Comparison of ENCODE assay signal across 14 mouse cellular contexts in the genomic region with DNA sequence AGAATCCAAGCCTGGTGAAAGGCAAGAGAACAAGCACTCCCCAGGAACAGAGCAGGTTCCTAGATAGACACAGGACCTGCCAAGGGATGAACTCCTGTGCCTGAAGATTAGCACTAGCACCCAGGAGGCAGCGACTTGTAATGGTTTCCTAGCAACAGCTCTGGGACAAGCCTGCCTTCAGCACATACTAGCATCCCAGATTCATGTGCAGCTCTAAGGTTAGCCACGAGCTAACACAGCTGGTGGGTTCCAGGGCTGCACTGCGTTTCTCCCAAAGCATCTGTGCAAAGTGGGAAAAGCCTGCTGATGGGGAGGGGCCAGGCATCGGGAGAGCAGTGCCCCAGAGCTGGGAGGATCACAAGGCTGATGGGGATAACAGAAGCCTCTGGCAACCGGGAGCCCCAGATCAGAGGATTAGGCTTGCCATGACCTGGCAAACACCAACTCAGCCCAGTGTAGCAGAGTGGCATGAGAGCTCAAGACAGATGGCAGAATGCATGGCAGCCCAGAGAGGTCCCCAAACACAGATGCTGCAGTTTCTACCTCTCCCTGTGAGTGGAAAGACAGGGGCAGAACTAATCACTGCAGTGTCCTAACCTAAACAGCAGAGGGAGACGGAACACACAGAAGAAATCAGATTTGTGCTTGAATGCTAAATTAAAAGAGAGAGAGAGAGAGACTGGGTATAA. TPM values are rescaled to one million over a fixed set of nuclear protein-coding genes. Genes with fewer than 3 reads are reported as not detected.
DNase-seq lines count a peak whose midpoint lies in the region; ATAC-seq and TF ChIP-seq lines count a peak whose summit lies in the region.
"Had no signal": no experiment of that assay in that cellular context is flagged by ENCODE, and none has a peak within 500 bp of the region (broad histone marks: within the 10 kb centered on the region; RNA-seq: fewer than 3 reads in every experiment).

No protein-coding gene starts in this region.

- WGBS in hindbrain, embryonic 15.5 days, result 49% methylated on average over 6 of the region's 6 CpGs
- 60% methylated on average over 6 of the region's 6 CpGs for WGBS in hindbrain, embryonic 10.5 days
- 52% methylated on average over 6 of the region's 6 CpGs for WGBS in midbrain, embryonic 12.5 days
- WGBS in midbrain, embryonic 16.5 days, result 39% methylated on average over 6 of the region's 6 CpGs
- WGBS in midbrain, postnatal 0 days, result 37% methylated on average over 6 of the region's 6 CpGs

- no peaks in the 10 kb centered on the region for H3K36me3 ChIP-seq in hindbrain, embryonic 15.5 days
- no peaks in the 10 kb centered on the region for H3K36me3 ChIP-seq in hindbrain, embryonic 10.5 days
- H3K36me3 ChIP-seq in midbrain, embryonic 12.5 days, result no peaks in the 10 kb centered on the region
- no peaks in the 10 kb centered on the region for H3K36me3 ChIP-seq in midbrain, embryonic 16.5 days (ENCODE audit: control insufficient read depth, insufficient read depth, low read length)
- no peaks in the 10 kb centered on the region for H3K36me3 ChIP-seq in midbrain, postnatal 0 days (ENCODE audit: insufficient read depth, low read length)
- H3K36me3 ChIP-seq: embryonic facial prominence, embryonic 15.5 days had no signal

- no peak overlapping the region for H3K4me3 ChIP-seq in hindbrain, embryonic 15.5 days
- H3K4me3 ChIP-seq in hindbrain, embryonic 10.5 days, result no peak overlapping the region
- H3K4me3 ChIP-seq in midbrain, embryonic 12.5 days, result no peak overlapping the region
- no peak overlapping the region for H3K4me3 ChIP-seq in midbrain, embryonic 16.5 days (ENCODE audit: low read depth, low read length)
- no peak overlapping the region for H3K4me3 ChIP-seq in midbrain, postnatal 0 days (ENCODE audit: low read depth, low read length)
- H3K4me3 ChIP-seq: embryonic facial prominence, embryonic 15.5 days had no signal

- H3K4me1 ChIP-seq in hindbrain, embryonic 15.5 days (replicated peaks), result no peaks in the 10 kb centered on the region
- no peaks in the 10 kb centered on the region for H3K4me1 ChIP-seq in hindbrain, embryonic 10.5 days (replicated peaks)
- H3K4me1 ChIP-seq in midbrain, embryonic 12.5 days, result no peaks in the 10 kb centered on the region
- no peaks in the 10 kb centered on the region for H3K4me1 ChIP-seq in midbrain, embryonic 16.5 days (ENCODE audit: control insufficient read depth, insufficient read depth, low read length)
- H3K4me1 ChIP-seq in midbrain, postnatal 0 days (ENCODE audit: insufficient read depth, low read length), result no peaks in the 10 kb centered on the region
- H3K4me1 ChIP-seq: embryonic facial prominence, embryonic 15.5 days had no signal

- H3K4me2 ChIP-seq in hindbrain, embryonic 15.5 days, result no peak overlapping the region
- H3K4me2 ChIP-seq in midbrain, embryonic 12.5 days (replicated peaks), result no peak overlapping the region
- no peak overlapping the region for H3K4me2 ChIP-seq in midbrain, embryonic 16.5 days (ENCODE audit: low read length)
- no peak overlapping the region for H3K4me2 ChIP-seq in midbrain, postnatal 0 days (ENCODE audit: low read depth, low read length, poor library complexity, severe bottlenecking)
- H3K4me2 ChIP-seq: embryonic facial prominence, embryonic 15.5 days had no signal

- no peak overlapping the region for H3K9ac ChIP-seq in hindbrain, embryonic 15.5 days
- no peak overlapping the region for H3K9ac ChIP-seq in midbrain, embryonic 12.5 days (replicated peaks)
- no peak overlapping the region for H3K9ac ChIP-seq in midbrain, embryonic 16.5 days (ENCODE audit: low read depth, low read length)
- H3K9ac ChIP-seq in midbrain, postnatal 0 days (replicated peaks; ENCODE audit: low read length, poor library complexity, severe bottlenecking), result no peak overlapping the region
- H3K9ac ChIP-seq: embryonic facial prominence, embryonic 15.5 days had no signal

- H3K27ac ChIP-seq in hindbrain, embryonic 15.5 days (replicated peaks), result no peak overlapping the region
- no peak overlapping the region for H3K27ac ChIP-seq in hindbrain, embryonic 10.5 days
- H3K27ac ChIP-seq in midbrain, embryonic 12.5 days (replicated peaks), result no peak overlapping the region
- no peak overlapping the region for H3K27ac ChIP-seq in midbrain, embryonic 16.5 days (ENCODE audit: low read length)
- no peak overlapping the region for H3K27ac ChIP-seq in midbrain, postnatal 0 days (ENCODE audit: low read depth, low read length)
- H3K27ac ChIP-seq: embryonic facial prominence, embryonic 15.5 days had no signal

- H3K9me3 ChIP-seq in hindbrain, embryonic 15.5 days, result 0 out of 2 replicates have a peak, but pooled peaks cover 3% of the 10 kb centered on the region
- H3K9me3 ChIP-seq in hindbrain, embryonic 10.5 days, result peaks cover 11% of the 10 kb centered on the region; the same call in 1 of the 2 replicates
- peaks cover 5% of the 10 kb centered on the region for H3K9me3 ChIP-seq in midbrain, embryonic 12.5 days
- H3K9me3 ChIP-seq in midbrain, embryonic 16.5 days (replicated peaks; ENCODE audit: control insufficient read depth, low read length, poor library complexity, severe bottlenecking), result 0 out of 2 replicates have a peak, but pooled peaks cover 9% of the 10 kb centered on the region
- H3K9me3 ChIP-seq in midbrain, postnatal 0 days (ENCODE audit: low read length), result 0 out of 2 replicates have a peak, but pooled peaks cover 5% of the 10 kb centered on the region
- H3K9me3 ChIP-seq: embryonic facial prominence, embryonic 15.5 days had no signal

- TF ChIP-seq CTCF in midbrain, postnatal 0 days (IDR thresholded peaks at IDR 0.05), result peak; percentile 66

- no peak for DNase-seq in hindbrain, embryonic 10.5 days (ENCODE audit: low spot score)
- DNase-seq in brain, adult 2 months (ENCODE audit: low read depth, low spot score), result peak; percentile 62
- peak; percentile 62 for DNase-seq in midbrain, postnatal 0 days (ENCODE audit: low spot score)
- no peak for DNase-seq in adrenal gland, adult 8-10 months
- DNase-seq: gastrocnemius, postnatal 36 days; spleen, adult 18-20 months; thymus, postnatal 14 days had no signal

- ATAC-seq in hindbrain, embryonic 15.5 days (ENCODE audit: low FRiP score, low read depth), result peak; percentile 45; the same call in 1 of the 2 replicates
- 0 out of 2 replicates have a peak, but pooled peaks have one; percentile 34 for ATAC-seq in midbrain, embryonic 12.5 days (ENCODE audit: low FRiP score, low read depth)
- ATAC-seq in midbrain, embryonic 16.5 days, result no peak
- ATAC-seq in midbrain, postnatal 0 days (ENCODE audit: low FRiP score), result no peak

- H3K27me3 ChIP-seq in hindbrain, embryonic 15.5 days, result no peaks in the 10 kb centered on the region
- no peaks in the 10 kb centered on the region for H3K27me3 ChIP-seq in hindbrain, embryonic 10.5 days (ENCODE audit: insufficient read depth, poor library complexity, severe bottlenecking)
- H3K27me3 ChIP-seq in midbrain, embryonic 12.5 days, result no peaks in the 10 kb centered on the region
- no peaks in the 10 kb centered on the region for H3K27me3 ChIP-seq in midbrain, embryonic 16.5 days (ENCODE audit: control insufficient read depth, insufficient read depth, low read depth, low read length)
- H3K27me3 ChIP-seq in midbrain, postnatal 0 days (ENCODE audit: insufficient read depth, low read length), result no peaks in the 10 kb centered on the region
- H3K27me3 ChIP-seq: embryonic facial prominence, embryonic 15.5 days had no signal

RNA-seq across cellular contexts. Expression of a gene that starts 25.0 kb away (rescaled TPM):
- 1.2 and 1.6 TPM in 2 replicates for polyA plus RNA-seq in hindbrain, embryonic 15.5 days (2015; fragmentation: Nextera tagmentation; extraction: Ambion mirVana)
- 0.19 and 1.4 TPM in 2 replicates for polyA plus RNA-seq in hindbrain, embryonic 10.5 days (2016; fragmentation: Nextera tagmentation; extraction: Ambion mirVana)
- 0.18 and 0.37 TPM in 2 replicates for polyA plus RNA-seq in midbrain, embryonic 12.5 days (2016; fragmentation: Nextera tagmentation; extraction: Ambion mirVana)
- 1.2 and 1.3 TPM in 2 replicates for polyA plus RNA-seq in midbrain, embryonic 16.5 days (2015; fragmentation: Nextera tagmentation; extraction: Ambion mirVana)
- total RNA-seq in midbrain, postnatal 0 days (2014; rRNA removed), result 2.5 and 2.8 TPM in 2 replicates
- 1.9 and 2.1 TPM in 2 replicates for polyA plus RNA-seq in midbrain, postnatal 0 days (2015; fragmentation: Nextera tagmentation; extraction: Ambion mirVana)
- 1 to 10 TPM; 3.7 to 9.9 (median 6.3) TPM for total RNA-seq in adrenal gland, adult 8-10 months (2022)
- total RNA-seq: hematopoietic stem cell, adult 5-6 weeks had no signal

RNA-seq across cellular contexts. Expression of a gene that starts 34.7 kb away (rescaled TPM):
- polyA plus RNA-seq in hindbrain, embryonic 15.5 days (2015; fragmentation: Nextera tagmentation; extraction: Ambion mirVana), result not detected in 2 replicates
- not detected in 2 replicates for polyA plus RNA-seq in hindbrain, embryonic 10.5 days (2016; fragmentation: Nextera tagmentation; extraction: Ambion mirVana)
- not detected in 2 replicates for polyA plus RNA-seq in midbrain, embryonic 12.5 days (2016; fragmentation: Nextera tagmentation; extraction: Ambion mirVana)
- not detected in 2 replicates for polyA plus RNA-seq in midbrain, embryonic 16.5 days (2015; fragmentation: Nextera tagmentation; extraction: Ambion mirVana)
- total RNA-seq in midbrain, postnatal 0 days (2014; rRNA removed), result not detected in 2 replicates
- not detected in 2 replicates for polyA plus RNA-seq in midbrain, postnatal 0 days (2015; fragmentation: Nextera tagmentation; extraction: Ambion mirVana)
- total RNA-seq in adrenal gland, adult 8-10 months (2022), result not detected
- total RNA-seq: gastrocnemius, postnatal 36 days; hematopoietic stem cell, adult 5-6 weeks; left cerebral cortex, postnatal 10 days had no signal
- polyA plus RNA-seq: embryonic facial prominence, embryonic 15.5 days; lung, embryonic 16.5 days had no signal

Comparison
In these comparisons a context has a peak if more than half of its experiments do, and no peak if none do; other contexts are left out.
1. ATAC-seq: peak in hindbrain, embryonic 15.5 days (single experiment) and midbrain, embryonic 12.5 days (single experiment); none in midbrain, embryonic 16.5 days (single experiment) and midbrain, postnatal 0 days (single experiment).
2. DNase-seq: peak in brain, adult 2 months (single experiment) and midbrain, postnatal 0 days (single experiment); none in hindbrain, embryonic 10.5 days (single experiment) and adrenal gland, adult 8-10 months (single experiment).